Mouse (Mus musculus) urinary bladder, adult 2 months (tissue): ENCODE measurements around the gene Fam89a. TPM values are rescaled to one million over a fixed set of nuclear protein-coding genes. Genes with fewer than 3 reads are reported as not detected.

Source experiments
- polyA plus RNA-seq: library from polyadenylated mRNA; depleted of rRNA; stranded (reverse); fragments of >200 nt; gene quantifications from 2 replicates; pipeline ENCODE4 v1.2.3, GENCODE M21; 2012; rRNA removed

The Fam89a gene
- polyA plus RNA-seq, 1 experiment: 1.5 TPM

Other genes starting within 250 kb of the Fam89a start
- gene Cog2, start 231.1 kb downstream of the Fam89a start, polyA plus RNA-seq: 25.4 and 25.8 TPM in 2 replicates
- 1.4 and 1.8 TPM in 2 replicates for gene Agt, start 182.1 kb downstream of the Fam89a start, polyA plus RNA-seq
- gene Capn9, start 175.7 kb downstream of the Fam89a start, polyA plus RNA-seq: 0.04 TPM in 1 of 2 replicates, not detected in the other
- gene 2310022B05Rik, start 88.5 kb downstream of the Fam89a start, polyA plus RNA-seq: 42.1 and 45.9 TPM in 2 replicates
- gene Ttc13, start 29.8 kb downstream of the Fam89a start, polyA plus RNA-seq: 18.2 and 19.1 TPM in 2 replicates
- 11.7 and 15.4 TPM in 2 replicates for gene Arv1, start 29.7 kb downstream of the Fam89a start, polyA plus RNA-seq
- 0.08 and 0.10 TPM in 2 replicates for gene Trim67, start 41.3 kb upstream of the Fam89a start, polyA plus RNA-seq
- 91.4 and 95.2 TPM in 2 replicates for gene Gnpat, start 111.2 kb upstream of the Fam89a start, polyA plus RNA-seq
- gene 2810004N23Rik, start 111.3 kb upstream of the Fam89a start, polyA plus RNA-seq: 23.5 and 25.7 TPM in 2 replicates
- 12.2 and 13.9 TPM in 2 replicates for gene Exoc8, start 145.9 kb upstream of the Fam89a start, polyA plus RNA-seq
- gene Sprtn, start 146.1 kb upstream of the Fam89a start, polyA plus RNA-seq: 17.2 and 17.6 TPM in 2 replicates
- gene Egln1, start 197.5 kb upstream of the Fam89a start, polyA plus RNA-seq: 33.5 and 43.6 TPM in 2 replicates